Mouse (Mus musculus): ENCODE measurements around the gene 1700016C15Rik.

1700016C15Rik gene

GRCm38 (mm10) chr1:177717057-177717835 is 12.4 kb upstream of the 1700016C15Rik start:
- DNase-seq: no peak

GRCm38 (mm10) chr1:177718340-177719028 is 11.1 kb upstream of the 1700016C15Rik start:
- no peak for DNase-seq

GRCm38 (mm10) chr1:177719029-177719427 is 10.6 kb upstream of the 1700016C15Rik start:
- no peak for DNase-seq

- no peak for DNase-seq
Measured at GRCm38 (mm10) chr1:177723786-177724185, 5.8 kb upstream of the 1700016C15Rik start.

- no peak for DNase-seq
Measured at GRCm38 (mm10) chr1:177726870-177727269, 2.7 kb upstream of the 1700016C15Rik start.

- DNase-seq: no peak
Measured at GRCm38 (mm10) chr1:177727883-177728525, 1.6 kb upstream of the 1700016C15Rik start.

GRCm38 (mm10) chr1:177731973-177732372 is 2.4 kb downstream of the 1700016C15Rik start:
- DNase-seq: no peak

GRCm38 (mm10) chr1:177737505-177738105 is 8.0 kb downstream of the 1700016C15Rik start:
- DNase-seq: no peak

- DNase-seq: no peak
Measured at GRCm38 (mm10) chr1:177740707-177741106, 11.1 kb downstream of the 1700016C15Rik start.

- DNase-seq: no peak
Measured at GRCm38 (mm10) chr1:177742119-177742518, 12.5 kb downstream of the 1700016C15Rik start.

- DNase-seq: no peak
Measured at GRCm38 (mm10) chr1:177744521-177745325, 15.1 kb downstream of the 1700016C15Rik start.

- no peak for DNase-seq
Measured at GRCm38 (mm10) chr1:177747869-177748540, 18.4 kb downstream of the 1700016C15Rik start.

GRCm38 (mm10) chr1:177753496-177753895 is 23.9 kb downstream of the 1700016C15Rik start:
- DNase-seq: no peak

- DNase-seq: no peak
Measured at GRCm38 (mm10) chr1:177757249-177757648, 27.6 kb downstream of the 1700016C15Rik start.

- no peak for DNase-seq
Measured at GRCm38 (mm10) chr1:177768931-177769330, 39.3 kb downstream of the 1700016C15Rik start.

GRCm38 (mm10) chr1:177777397-177777796 is 47.8 kb downstream of the 1700016C15Rik start:
- no peak for DNase-seq

- no peak for DNase-seq
Measured at GRCm38 (mm10) chr1:177792835-177793234, 63.2 kb downstream of the 1700016C15Rik start.

GRCm38 (mm10) chr1:177794866-177795265 is 65.3 kb downstream of the 1700016C15Rik start:
- DNase-seq: peak; percentile 7 to 18

- DNase-seq: peak; percentile 63 to 80
Measured at GRCm38 (mm10) chr1:177795421-177796192, 66.0 kb downstream of the 1700016C15Rik start.

- peak; percentile 98 to 99 for DNase-seq
Measured at GRCm38 (mm10) chr1:177796193-177796939, 66.8 kb downstream of the 1700016C15Rik start, which contains the start of gene Adss. TSS of gene Adss (minus strand) at chr1:177796511.
